Mouse (Mus musculus): ENCODE measurements around the gene 4932438H23Rik.
"Not testable (repeated sequence)": the region's sequence is repeated elsewhere in the genome, so short reads cannot be mapped to it uniquely, and the experiment has no call there.

The 4932438H23Rik gene

DNA sequence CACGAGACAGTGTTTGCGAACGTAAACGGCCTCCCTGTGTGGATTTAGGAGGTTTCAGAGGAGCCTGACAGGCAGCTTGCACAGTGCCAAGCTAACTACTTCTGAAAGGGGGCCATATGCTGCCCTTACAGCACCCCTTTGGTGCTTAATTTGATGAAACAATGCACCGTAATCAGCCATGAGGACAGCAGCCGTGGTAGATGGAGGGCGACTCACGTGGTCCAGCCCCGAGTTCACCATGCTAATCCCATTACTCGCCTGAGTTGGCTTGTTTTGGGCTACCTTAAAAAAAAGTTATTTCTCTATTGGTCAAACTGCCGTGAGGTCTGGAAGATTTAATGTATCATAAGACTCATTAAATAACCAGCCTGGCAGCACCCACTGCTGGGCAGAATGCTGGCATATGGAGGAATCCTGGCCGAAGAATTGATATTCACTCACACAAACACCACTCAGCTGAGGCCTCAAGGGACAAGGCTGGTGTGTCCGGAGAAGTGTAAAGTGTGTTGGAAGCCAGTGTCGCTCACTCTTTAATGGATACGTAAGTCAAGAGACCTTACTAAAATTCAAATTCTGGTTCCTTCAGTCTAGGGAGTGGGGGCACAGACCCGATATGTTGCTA lies 4.6 kb upstream of the 4932438H23Rik start:
- no peak for DNase-seq (ENCODE audit: low read depth)

DNA sequence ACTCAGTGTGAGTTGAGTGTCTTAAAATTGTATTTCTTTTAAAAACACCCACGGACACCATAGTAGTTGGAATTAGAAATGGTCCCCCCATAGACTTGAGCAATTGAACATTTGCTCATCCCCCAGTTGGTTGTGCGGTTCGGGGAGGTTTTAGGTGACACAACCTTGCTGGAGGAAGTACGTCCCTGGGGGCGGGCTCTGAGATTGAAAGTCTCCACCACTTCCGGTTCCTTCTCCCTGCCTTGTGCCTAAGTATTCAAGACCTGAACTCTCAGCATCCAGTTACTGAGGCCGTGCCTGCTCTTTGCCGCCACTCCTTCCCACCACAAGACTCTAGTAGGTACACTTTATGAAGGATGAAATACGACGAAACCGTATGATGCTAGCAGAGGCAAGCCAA lies 2.9 kb upstream of the 4932438H23Rik start:
- DNase-seq (ENCODE audit: low read depth) = no peak

DNA sequence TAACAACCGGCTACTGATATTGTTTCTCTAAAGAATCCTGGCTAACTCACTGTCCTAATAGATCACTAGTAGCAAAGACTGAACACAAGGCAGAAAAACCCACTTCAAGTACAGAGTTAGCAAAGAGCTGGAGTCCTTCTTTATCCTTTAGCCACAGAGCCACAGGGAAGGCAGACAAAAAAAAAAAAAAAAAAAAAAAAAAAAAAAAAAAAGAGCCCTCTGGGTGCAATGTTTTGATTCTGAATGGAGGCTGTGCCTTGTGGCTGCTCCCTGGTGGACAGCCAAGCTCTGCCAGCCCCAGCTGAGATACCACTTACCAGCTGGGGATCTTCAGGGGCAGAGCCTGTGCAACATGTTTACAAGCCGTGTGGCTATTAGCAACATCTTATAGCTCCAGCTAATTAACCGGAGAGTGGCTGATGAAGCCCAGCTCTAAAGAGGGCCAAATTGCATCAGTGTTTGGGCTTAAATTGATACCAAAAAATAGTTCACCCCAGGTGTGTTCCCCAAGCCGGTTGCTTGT lies 2.1 kb upstream of the 4932438H23Rik start:
- no peak for DNase-seq (ENCODE audit: low read depth)

DNA sequence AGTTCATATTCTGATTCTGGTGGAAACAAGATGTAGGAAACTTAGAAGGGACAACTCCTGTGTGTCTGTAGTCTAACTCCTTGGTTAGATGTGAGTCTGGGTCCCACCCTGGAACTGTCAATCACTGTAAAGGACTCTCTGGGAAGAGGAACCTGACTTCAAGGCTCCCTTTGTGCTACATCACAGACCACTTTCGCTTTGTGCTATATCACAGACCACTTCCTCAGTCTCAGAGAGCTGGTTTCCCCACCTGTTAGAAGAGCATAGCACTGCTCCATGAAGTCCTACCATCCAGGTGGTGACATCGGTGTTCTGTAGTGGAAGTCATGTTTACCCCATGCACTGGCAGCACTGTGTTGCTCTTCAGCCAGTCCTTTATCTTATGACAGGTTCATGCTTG lies 1.1 kb upstream of the 4932438H23Rik start:
- no peak for DNase-seq (ENCODE audit: low read depth)

DNA sequence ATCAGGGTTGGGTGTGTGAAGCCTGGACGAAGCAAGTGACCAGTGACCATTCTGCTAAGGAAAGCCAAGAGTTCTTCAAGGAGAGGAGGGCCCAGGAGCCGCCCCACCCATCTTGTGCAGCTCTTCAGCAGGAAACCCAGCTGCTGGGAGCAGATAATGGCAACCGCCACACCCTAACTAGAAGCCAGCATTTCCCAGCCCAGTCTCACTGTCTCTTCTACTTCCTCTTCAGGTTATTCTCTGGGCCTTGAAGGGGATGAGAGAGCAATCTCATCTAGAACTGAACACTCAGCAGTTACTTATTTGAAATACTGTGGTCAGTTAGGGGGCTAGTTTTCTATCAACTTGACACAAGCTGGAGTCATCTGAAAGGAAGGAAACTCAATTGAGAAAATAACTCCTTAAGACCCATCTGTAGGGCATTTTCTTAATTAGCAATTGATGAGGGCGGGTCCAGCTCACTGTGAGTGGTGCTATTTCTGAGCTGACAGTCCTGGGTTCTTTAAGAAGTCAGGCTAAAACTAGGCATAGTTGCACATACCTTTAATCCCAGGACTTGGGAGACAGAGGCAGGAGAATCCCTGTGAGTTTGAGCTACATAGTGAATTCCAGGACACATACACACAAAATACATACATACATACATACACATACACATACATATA lies 8.1 kb downstream of the 4932438H23Rik start:
- DNase-seq (ENCODE audit: low read depth) = peak; percentile 80

DNA sequence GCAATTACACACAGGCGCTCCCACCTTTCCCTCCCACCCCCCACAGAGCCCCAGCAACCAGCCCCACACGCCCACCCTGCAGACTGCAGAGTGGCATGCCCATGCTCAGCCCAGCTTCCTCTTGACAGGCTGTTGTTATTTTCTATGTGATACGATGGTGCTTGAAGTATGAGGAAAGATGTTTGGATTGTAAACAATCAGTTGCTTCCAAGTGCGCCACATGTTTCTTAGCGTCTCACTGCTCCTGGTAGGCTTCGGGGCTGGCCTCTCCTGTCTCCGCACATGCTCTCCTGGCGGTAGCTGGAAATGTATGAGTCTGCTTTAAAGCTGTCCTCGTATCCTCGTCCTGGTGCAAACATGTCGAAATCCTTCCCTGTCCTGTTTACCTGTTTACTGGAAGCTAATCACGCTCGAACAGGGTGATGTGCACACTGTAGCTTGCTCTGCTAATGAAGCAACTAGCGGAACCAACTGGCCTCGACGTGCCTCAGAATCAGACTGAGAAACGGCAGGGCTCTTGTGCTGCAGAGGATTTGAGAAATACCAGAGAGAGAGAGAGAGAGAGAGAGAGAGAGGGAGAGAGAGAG lies 9.6 kb downstream of the 4932438H23Rik start:
- no peak for DNase-seq (ENCODE audit: low read depth)

DNA sequence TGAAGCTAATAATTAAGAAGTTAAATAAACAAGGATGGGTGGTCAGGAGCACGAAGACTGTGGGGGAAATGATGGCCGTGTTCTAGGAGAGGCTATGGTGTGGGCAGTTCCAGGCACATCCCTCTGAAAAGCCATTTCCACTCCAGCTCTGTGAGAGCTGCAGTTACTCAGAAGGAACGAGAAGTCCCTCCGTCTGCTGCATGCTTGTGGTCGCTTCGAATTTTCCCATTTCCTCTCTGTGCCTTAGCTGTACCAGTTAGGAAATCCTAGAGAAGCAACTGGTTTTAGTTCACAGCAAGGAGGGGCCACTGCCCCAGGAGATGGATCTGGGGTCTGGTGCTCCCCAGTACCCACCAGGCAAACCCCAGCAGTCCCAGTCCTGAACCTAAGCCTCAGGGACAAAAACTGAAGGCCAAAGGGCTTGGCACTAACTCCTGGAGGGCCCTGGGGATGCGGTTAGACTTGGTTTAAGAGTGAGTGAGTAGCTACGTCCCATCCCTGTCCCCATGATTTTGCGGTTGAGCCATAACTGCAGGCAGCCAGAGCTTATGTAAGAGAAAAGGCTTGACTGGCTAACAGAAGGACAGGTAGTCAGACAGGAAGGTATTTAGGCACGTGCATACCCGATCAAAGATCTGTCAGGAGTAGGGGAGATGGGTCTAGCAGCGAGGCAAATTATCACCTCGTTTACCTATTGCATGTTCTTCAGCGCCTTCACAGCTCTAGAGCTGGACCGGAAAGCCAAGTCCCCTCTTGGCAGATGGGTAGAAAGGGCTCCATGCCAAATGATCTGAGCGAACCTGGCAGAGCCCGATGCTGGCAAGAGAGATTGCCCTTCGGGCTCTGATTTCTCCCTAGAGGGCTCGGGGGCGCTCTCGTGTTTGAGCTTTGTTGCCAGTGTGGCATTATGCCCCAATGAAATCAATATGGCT lies 10.3 kb downstream of the 4932438H23Rik start:
- no peak for DNase-seq (ENCODE audit: low read depth)

DNA sequence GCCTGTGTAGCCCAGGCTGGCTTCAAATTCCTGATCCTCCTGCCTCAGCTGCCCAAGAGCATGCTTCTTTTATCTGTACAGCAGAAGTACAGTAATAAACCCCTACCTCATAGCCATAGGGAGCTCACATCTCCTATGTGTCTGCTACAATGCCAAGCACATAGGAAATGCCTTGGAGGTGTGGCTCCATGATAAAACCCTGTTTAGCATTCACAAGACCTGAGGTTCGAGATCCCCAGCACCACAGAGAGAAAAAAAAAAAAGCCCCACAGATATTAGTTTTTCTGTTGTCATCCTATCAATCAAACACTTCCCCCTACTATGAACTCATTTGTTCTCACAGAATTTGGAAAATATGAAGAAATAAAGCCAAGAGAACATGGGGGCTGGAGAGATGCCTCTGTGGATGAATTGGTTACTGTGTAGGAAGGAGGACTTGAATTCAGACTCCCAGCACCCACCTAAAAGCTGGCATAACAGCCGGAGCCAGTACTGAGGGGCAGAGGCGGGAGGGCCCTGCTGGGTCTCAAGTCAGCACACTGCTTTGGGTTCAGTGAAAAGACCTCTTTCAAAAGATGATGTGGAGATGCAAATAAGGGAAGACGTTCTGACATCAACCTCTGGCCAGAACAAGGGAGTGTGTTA lies 11.8 kb downstream of the 4932438H23Rik start:
- no peak for DNase-seq (ENCODE audit: low read depth)

DNA sequence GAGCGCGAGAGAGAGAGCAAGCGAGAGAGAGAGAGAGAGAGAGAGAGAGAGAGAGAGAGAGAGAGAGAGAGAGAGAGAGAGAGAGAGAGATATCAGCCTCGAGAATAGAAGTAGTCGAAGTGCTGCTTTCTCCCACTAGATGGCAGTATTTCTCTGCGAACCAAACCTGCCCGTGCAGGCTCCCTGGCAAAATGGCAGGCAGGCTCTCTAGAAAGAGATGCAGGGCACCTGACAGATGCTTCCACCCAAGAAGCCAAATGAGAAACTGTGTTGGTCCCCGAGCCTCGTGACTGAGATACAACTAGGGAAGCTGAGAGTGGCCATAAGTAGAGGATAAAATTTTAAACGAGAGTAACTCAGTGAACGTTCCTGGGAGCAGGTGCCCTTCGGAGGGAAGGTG lies 13.4 kb downstream of the 4932438H23Rik start:
- peak; percentile 71 for DNase-seq (ENCODE audit: low read depth)

DNA sequence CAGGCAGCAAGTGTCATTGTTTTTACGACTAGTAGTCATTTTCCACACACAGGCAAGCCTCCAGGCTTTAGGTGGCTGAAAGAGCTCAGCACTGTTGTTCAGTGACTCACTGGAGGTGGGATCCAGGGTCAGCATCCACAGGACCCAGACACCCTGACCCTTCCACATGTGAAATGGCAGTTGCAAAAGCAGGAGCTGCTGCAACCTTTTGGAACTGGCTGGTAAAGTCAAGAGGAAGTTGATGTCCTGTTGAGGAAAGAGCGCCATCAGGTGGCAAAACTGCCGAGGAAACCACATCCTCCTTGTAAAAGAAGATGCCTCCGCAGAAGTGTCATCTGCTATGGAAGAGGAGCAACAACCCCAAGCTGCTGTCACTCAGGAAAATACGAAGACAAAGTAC lies 18.7 kb downstream of the 4932438H23Rik start:
- peak; percentile 28 for DNase-seq (ENCODE audit: low read depth)

DNA sequence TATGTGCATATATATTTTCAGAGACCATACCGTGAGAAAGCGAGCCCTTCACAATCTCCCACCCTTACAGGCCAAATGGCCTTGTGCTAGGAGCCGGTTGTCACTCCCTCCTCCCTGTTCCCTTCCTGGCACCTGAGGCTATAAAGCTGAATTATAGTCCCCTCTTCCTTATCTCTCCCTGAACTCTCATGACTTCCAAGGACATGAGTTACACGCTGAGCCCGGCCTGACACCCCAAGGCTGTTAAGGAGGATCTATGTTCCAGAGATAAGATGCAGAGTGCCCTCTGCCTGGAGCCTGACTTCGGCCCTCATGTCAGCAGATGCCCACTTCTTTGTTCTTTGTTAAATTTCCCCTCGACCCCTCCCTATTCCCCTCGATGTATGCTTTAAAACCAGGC lies 19.5 kb downstream of the 4932438H23Rik start:
- DNase-seq (ENCODE audit: low read depth) = not testable (repeated sequence)

DNA sequence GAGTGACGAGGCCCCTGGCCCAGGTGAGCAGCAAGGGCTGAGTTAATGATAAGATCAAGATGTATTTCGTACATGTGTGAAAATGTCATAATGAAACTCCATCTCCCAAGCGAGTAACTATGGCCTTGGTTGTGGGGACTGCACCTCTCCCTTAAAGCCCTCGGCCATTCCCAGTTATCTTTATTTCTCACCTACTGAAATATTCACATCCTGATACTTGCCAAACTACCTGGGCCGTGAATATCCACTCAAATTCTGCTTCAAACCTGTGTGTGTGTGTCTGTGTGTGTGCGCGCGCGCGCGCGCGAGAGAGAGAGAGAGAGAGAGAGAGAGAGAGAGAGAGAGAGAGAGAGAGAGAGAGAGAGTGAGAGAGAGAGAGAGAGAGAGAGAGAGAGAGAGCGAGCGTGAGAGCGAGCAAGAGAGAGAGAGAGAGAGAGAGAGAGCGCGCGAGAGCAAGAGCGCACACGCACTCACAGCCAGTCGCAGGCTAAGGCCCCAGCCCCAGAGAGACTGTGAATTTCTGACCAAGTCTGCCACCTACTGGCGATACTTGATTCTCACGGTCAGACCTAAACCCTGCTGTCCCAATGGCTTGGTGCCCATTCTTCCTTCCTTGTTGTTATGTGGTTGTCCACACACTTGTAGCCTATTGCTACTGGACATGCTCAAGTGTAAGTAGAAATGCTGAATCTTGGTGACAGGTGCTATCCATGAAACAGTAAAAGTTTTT lies 21.6 kb downstream of the 4932438H23Rik start:
- peak; percentile 85 for DNase-seq (ENCODE audit: low read depth)

DNA sequence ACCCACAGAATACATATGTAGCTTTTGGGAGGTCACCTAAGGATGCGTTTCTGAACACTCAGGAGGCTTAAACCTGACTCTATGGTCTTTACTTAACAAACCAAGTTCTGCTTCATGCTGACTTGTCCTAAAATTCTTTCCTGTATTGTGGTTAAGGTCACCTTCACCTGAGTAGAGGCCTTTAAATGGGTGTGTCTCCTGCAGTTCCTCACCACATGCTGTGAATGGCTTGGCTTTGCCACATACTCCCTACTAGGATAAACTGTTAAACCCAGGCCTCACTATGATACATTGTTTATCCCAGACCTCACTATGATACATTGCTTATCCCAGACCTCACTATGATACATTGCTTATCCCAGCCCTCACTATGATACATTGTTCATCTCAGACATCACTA lies 22.7 kb downstream of the 4932438H23Rik start:
- no peak for DNase-seq (ENCODE audit: low read depth)

DNA sequence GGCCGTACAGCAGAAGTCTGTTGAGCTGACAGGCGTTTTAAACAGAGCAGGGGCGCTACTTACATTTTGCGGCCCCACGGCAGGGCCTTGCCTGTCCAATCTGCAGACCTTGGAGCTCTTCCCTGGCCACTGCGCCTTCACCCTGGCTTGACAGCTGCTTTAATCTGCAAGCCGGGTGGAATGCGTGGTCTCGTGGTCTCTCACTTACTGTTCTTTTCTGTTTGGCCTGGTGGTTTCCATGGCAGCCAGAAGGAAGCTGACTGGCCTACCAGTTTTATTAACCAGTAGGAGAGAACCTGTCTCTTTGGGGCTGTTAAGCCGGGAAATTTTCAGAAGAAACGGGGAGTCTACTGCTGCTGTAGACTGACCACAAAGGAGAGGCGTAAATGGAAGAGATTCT lies 26.0 kb downstream of the 4932438H23Rik start:
- no peak for DNase-seq (ENCODE audit: low read depth)

DNA sequence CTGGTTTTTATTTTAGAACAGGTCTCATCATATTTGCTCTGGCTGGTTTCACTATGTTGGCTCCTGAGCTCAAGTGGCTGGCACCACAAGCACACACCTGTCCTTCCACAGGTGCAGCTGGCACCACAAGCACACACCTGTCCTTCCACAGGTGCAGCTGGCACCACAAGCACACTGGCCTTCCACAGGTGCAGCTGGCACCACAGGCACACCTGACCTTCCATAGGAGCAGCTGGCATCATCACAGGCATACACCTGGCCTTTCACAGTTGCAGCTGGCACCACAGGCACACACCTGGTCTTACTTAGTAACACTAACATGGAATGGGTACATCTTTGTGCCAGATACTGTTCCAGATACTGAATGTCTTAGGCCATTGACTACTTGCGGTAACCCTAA lies 27.8 kb downstream of the 4932438H23Rik start:
- DNase-seq (ENCODE audit: low read depth) = no peak

DNA sequence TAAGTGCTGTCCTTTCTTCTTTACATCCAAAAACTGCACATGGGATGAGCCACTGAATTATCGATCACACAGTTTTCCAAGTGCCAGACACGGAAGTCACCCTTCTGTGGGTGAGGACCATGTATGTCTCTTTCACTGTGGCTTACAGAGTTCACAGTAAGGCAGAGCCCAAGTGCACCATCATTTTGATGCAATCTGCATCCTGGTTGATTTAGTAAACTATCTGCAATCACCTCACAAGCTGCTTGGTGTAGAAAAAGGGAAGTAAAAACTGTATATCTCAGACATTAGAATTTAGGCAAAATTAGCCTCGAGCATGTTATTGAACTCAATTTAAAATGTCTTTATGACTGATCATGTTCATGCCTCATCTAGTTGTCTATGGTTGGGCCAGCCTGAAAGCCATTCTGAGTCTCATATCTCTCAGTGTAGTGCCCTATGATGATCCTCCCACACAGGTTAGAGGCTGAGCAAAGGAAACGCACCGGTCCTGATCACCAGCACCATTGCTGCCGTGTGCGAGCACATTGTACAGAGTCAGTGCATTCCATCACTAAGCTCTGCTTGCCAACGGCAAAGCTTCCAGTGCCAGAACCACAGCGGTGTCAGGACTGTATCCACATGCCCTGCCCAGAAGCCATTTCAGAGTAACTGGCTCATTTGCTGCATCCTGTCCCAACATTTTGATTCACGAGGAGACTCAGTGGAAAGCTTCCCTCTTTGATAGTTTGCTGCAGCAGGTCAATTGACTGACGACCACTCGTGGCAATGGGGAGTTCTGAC lies 30.1 kb downstream of the 4932438H23Rik start:
- DNase-seq (ENCODE audit: low read depth) = no peak

DNA sequence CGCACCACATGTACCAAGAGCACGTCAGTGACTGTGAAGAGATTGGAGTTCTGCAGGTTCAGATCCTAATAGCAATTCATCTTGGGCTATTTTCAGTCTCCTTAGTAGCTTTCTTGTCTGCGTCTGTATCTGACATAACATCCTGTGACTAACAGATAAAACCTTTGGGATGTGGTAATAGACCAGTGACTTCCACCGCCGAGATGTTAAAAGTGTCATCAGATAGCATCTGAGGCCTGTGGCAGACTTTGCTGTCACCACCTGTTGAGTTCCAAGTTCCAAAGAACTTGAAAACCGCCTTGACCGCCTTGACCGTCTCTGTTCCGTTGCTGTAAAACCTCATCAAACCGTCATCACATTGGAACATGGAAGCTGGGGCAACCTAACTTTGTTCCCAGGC lies 31.1 kb downstream of the 4932438H23Rik start:
- DNase-seq (ENCODE audit: low read depth) = no peak

DNA sequence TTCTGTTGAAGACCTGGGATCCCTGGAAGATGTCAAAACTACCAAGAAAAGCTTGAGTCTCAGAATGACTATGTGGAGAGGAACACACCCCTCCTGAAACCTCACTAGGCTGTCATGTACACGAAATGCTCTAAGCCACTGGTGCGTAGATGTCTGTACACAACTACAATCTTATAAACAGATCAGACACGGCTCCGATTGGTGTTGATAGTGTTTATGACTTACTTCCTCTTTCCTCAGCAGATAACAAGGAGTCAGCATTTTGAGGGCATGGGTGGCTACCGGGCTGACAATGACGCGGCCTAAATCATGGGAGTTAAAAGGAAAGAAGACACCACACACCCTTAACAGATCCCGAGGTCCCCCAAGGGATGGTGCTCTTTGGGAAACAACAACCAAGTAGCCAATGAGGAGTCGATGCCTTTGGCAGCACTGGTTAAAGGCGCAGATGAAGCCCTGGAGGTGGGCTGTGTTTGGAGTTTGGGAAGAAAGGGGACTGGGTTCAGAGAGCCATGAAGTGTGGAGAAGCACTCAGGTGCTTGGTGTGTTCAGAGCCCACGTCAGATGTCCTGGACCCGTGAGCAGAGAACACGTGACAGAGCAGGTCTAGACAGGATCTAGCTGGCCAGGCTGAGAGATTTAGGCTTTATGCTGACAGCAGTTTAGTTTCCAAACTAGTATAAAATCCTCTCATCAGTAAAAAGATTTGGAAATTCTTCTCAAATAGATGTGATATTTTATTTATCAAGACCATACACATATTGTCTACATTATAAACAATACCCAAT lies 33.2 kb downstream of the 4932438H23Rik start:
- no peak for DNase-seq (ENCODE audit: low read depth)

DNA sequence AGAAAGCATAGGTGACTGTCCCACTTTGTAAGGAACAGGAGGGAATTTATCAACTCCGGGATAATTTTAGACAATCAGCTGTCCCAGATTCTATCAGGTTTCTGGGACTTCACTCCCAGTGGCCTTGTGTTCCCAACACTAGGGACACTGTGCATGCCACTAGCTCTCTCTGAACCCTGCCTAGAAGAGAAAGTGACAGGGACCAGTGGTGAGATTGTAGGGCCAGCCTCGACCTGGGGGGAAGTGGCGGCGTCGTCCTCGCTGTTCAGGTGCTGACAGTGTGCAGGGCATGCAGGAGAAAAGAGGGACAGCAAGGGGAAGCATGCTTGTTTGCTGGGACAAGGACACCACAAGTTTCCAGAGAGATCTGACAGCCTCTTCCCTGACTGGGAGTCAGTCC lies 37.2 kb downstream of the 4932438H23Rik start:
- DNase-seq (ENCODE audit: low read depth) = no peak

All from c-Kit-positive CD71-positive TER-119-negative erythroid progenitor cells, embryonic 14.5 days (primary cell).